Mouse (Mus musculus) embryonic facial prominence, embryonic 12.5 days (tissue): ENCODE results near the gene Nme3. TPM values are rescaled to one million over a fixed set of nuclear protein-coding genes. Genes with fewer than 3 reads are reported as not detected.
A peak's percentile ranks its signal among the peaks of the same experiment; 100 is the strongest.

Experiments used
- ATAC-seq: fragments of 200-750 bp; cut with Nextera tagmentation; 2 replicates; pipeline ENCODE4 v1.8.0; 2017; ENCODE audit not compliant: insufficient number of reproducible peaks, insufficient read depth, low FRiP score, low TSS enrichment
- H3K27ac ChIP-seq: fragments of 300-500 bp; sonication (generic); 2 replicates; pipeline ENCODE4 v1.5.1; 2016; ENCODE audit warnings: mild to moderate bottlenecking
- H3K27me3 ChIP-seq: fragments of 300-500 bp; sonication (generic); 2 replicates; pipeline ENCODE4 v1.6.1; 2016; ENCODE audit warnings: mild to moderate bottlenecking, moderate library complexity
- H3K36me3 ChIP-seq: fragments of 300-500 bp; sonication (generic); 2 replicates; pipeline ENCODE4 v1.6.1; 2016; ENCODE audit warnings: mild to moderate bottlenecking
- H3K4me1 ChIP-seq: fragments of 300-500 bp; sonication (generic); 2 replicates; pipeline ENCODE4 v1.6.1; 2016
- H3K4me2 ChIP-seq: fragments of 300-500 bp; sonication (generic); replicated peaks from 2 replicates; pipeline ENCODE4 v1.6.1; 2016; ENCODE audit warnings: mild to moderate bottlenecking, moderate library complexity
- H3K4me3 ChIP-seq: fragments of 300-500 bp; sonication (generic); 2 replicates; pipeline ENCODE4 v1.5.1; 2016; ENCODE audit warnings: mild to moderate bottlenecking
- H3K9ac ChIP-seq: fragments of 300-500 bp; sonication (generic); 2 replicates; pipeline ENCODE4 v1.6.1; 2016; ENCODE audit warnings: mild to moderate bottlenecking, moderate library complexity
- H3K9me3 ChIP-seq: fragments of 300-500 bp; sonication (generic); 2 replicates; pipeline ENCODE4 v1.6.1; 2016; ENCODE audit warnings: mild to moderate bottlenecking, moderate library complexity
- WGBS: fragments of 180-500 bp; shearing (Covaris S2); methylation state at CpG from one replicate; pipeline ENCODE4 v1.1.7; 2016; 5-methylcytosine and 5-hydroxymethylcytosine counted together
- polyA plus RNA-seq: library from polyadenylated mRNA; unstranded; fragments of >200 nt; fragmentation: Nextera tagmentation; extraction: Ambion mirVana; gene quantifications from 2 replicates; pipeline ENCODE4 v1.2.1, GENCODE M21; 2016

Gene Nme3
- polyA plus RNA-seq: 44.8 and 46.1 TPM in 2 replicates

- 2% methylated on average over 50 of the region's 50 CpGs for WGBS
- Histone ChIP-seq H3K4me1 (peaks cover 25% of the 10 kb centered on the region), H3K27me3 (no peaks in the 10 kb centered on the region), H3K9ac (peak within 1 kb of the TSS; percentile 92), H3K9me3 (no peaks in the 10 kb centered on the region), H3K4me3 (peak within 1 kb of the TSS; percentile 86), H3K27ac (peak within 1 kb of the TSS; percentile 89), H3K36me3 (peaks cover 66% of the 10 kb centered on the region), H3K4me2 (peak within 1 kb of the TSS; percentile 98)
- ATAC-seq: peak; percentile 62
Measured at GRCm38 (mm10) chr17:24896241-24896992, at the start of gene Nme3. TSS of gene Nme3 (plus strand) at chr17:24896500.

- no peak overlapping the region for H3K4me3 ChIP-seq
- WGBS: 95% methylated on average over 1 of the region's 1 CpGs
- H3K4me2 ChIP-seq: no peak overlapping the region
- no peak for ATAC-seq
- no peak overlapping the region for H3K9ac ChIP-seq
- no peaks in the 10 kb centered on the region for H3K9me3 ChIP-seq
- no peak overlapping the region for H3K27ac ChIP-seq
- H3K4me1 ChIP-seq: peaks cover 14% of the 10 kb centered on the region
- H3K27me3 ChIP-seq: peaks cover 10% of the 10 kb centered on the region; the same call in 1 of the 2 replicates
- H3K36me3 ChIP-seq: no peaks in the 10 kb centered on the region
Measured at GRCm38 (mm10) chr17:24847386-24847785, 48.9 kb upstream of the Nme3 start.

DNA sequence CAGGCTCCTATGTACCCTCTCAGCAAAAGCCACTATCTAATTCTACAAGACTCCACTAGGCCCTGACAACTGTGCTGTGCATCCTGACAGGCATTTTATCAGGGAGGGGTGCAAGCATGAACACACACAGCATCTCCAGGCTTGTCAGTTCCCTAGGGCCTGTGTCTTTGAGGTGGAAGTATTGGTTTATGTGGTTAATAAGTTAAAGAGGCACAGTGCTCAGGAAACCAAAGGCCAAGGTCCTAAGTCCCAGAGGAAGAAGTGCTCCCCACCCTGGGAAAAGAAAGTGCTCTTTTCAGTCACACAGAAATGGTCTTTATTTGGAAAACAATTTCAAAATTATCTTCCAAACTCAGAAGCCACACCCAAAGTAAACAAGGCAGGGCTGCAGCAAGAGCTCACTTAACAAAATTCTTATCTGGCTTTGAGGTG is 47.7 kb upstream of the Nme3 start:
- Histone ChIP-seq H3K9me3 (no peaks in the 10 kb centered on the region), H3K4me1 (peaks cover 14% of the 10 kb centered on the region), H3K4me3 (0 out of 2 replicates have a peak overlapping the region, but pooled peaks have one; percentile 7), H3K36me3 (peaks cover 9% of the 10 kb centered on the region), H3K4me2 (peak overlapping the region; percentile 87), H3K27ac (no peak overlapping the region), H3K27me3 (peaks cover 10% of the 10 kb centered on the region; the same call in 1 of the 2 replicates), H3K9ac (no peak overlapping the region)
- no peak for ATAC-seq

GRCm38 (mm10) chr17:24849733-24850064 is 46.6 kb upstream of the Nme3 start:
- H3K4me3 ChIP-seq: peak overlapping the region; percentile 77
- H3K4me1 ChIP-seq: peaks cover 14% of the 10 kb centered on the region
- peak overlapping the region; percentile 87 for H3K4me2 ChIP-seq
- ATAC-seq: peak; percentile 54
- H3K9ac ChIP-seq: peak overlapping the region; percentile 58
- under 1% methylated on average over 21 of the region's 21 CpGs for WGBS
- peaks cover 13% of the 10 kb centered on the region for H3K36me3 ChIP-seq
- no peaks in the 10 kb centered on the region for H3K9me3 ChIP-seq
- H3K27ac ChIP-seq: peak overlapping the region; percentile 87
- H3K27me3 ChIP-seq: peaks cover 10% of the 10 kb centered on the region; the same call in 1 of the 2 replicates

DNA sequence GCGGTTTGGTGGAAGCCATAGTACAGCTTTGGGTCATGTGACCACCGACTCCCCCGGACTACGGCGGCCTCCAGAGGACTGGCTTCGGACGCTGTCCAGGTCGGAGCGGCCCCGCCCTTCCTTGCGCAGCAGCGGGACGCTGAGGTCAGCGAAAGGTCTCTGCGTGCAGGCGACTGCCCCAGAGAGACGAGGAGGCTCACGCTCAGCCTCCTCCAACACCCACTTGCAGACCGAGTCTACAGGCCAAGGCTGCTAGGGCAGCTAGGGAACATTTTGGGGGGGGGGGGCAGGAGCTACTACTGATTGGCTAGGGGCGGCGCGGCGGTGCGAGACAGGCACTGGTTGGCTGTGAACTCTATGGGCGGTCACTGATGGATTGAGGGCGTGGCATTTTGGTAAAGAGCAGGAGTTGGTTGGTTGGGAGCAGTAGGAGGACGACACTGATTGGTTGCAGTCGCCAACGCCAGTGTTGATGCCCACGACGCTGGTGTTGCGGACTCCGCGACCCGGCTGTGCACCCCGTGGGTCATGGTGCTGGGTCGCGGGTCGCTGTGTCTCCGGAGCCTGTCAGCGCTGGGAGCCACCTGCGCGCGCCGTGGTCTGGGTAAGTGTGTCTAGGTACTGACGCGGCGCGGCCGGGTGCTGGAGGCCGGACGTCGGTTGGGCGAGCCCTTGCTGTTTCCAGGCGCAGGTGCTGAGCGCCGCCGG is 46.1 kb upstream of the Nme3 start, which contains the start of gene Fahd1:
TSS of gene Fahd1 (minus strand) at position 300 of the 708 bp plus-strand sequence.
- peaks cover 14% of the 10 kb centered on the region for H3K4me1 ChIP-seq
- H3K4me3 ChIP-seq: peak within 1 kb of the TSS; percentile 77
- H3K9me3 ChIP-seq: no peaks in the 10 kb centered on the region
- peaks cover 10% of the 10 kb centered on the region; the same call in 1 of the 2 replicates for H3K27me3 ChIP-seq
- WGBS: under 1% methylated on average over 58 of the region's 58 CpGs
- ATAC-seq: peak; percentile 100
- H3K9ac ChIP-seq: peak within 1 kb of the TSS; percentile 66
- peak within 1 kb of the TSS; percentile 87 for H3K4me2 ChIP-seq
- peaks cover 13% of the 10 kb centered on the region for H3K36me3 ChIP-seq
- H3K27ac ChIP-seq: peak within 1 kb of the TSS; percentile 87

DNA sequence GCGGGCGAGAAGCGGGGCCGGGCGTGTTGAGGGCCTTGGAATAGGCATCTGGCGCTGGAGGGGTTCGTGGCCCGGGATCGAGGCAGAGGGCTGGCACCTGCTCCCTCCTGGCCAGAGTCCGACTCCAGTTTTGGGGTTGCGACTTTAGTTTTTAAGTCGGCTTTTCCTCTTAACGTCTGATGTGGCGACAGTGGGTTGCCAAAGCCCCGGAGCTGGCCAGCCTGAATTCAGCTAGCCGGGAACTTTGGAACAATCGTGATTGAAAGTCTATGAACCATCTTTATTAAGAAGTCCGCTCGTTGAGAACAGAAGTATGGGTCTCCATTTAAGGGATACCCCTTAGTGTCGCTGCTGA is 45.5 kb upstream of the Nme3 start:
- Histone ChIP-seq H3K36me3 (peaks cover 13% of the 10 kb centered on the region), H3K27me3 (peaks cover 10% of the 10 kb centered on the region; the same call in 1 of the 2 replicates), H3K4me1 (peaks cover 14% of the 10 kb centered on the region), H3K4me3 (peak overlapping the region; percentile 77), H3K4me2 (peak overlapping the region; percentile 87), H3K27ac (no peak overlapping the region), H3K9ac (peak overlapping the region; percentile 66), H3K9me3 (no peaks in the 10 kb centered on the region)
- ATAC-seq: no peak
- WGBS: 2% methylated on average over 20 of the region's 20 CpGs

DNA sequence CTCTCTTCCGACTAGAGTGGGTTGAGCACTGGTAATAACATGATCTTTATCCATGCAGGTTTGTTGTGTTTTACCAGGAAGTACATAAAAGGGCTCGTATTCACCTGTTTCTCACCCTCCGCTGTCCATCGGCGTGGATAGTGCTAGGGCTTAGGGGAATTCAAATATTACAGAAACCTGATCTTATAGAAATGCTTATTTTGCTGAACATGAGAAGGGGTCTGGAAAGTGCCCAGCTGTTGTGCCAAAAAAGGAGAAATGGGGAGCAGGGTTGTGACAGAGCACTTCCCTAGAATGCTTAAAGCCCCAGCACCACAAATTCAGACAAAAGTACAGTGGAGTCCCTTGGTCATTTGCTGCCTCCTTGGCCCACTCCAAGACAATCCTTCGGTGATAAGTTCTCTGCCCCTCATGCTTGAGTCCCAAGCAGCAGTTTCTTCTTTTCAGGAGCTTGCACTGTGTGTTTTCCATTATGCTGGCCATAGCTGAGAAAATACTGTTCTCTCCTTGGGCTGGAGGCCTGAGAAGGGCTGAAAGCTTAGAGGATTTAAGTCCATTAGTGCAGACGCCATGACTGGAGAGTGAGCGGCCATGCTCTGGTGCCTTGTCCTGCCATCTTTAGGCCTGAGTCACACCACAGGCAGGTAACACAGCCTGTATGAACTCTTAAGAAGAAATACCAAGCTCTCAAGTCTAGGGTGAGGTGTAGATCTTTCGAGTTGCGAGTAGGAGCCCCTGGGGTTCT is 44.7 kb upstream of the Nme3 start:
- 78% methylated on average over 10 of the region's 10 CpGs for WGBS
- Histone ChIP-seq H3K4me1 (peaks cover 14% of the 10 kb centered on the region), H3K9me3 (no peaks in the 10 kb centered on the region), H3K27me3 (peaks cover 10% of the 10 kb centered on the region; the same call in 1 of the 2 replicates), H3K4me2 (peak overlapping the region; percentile 87), H3K36me3 (peaks cover 18% of the 10 kb centered on the region), H3K9ac (peak overlapping the region; percentile 66; the same call in 1 of the 2 replicates), H3K27ac (no peak overlapping the region), H3K4me3 (peak overlapping the region; percentile 77)
- ATAC-seq: no peak

DNA sequence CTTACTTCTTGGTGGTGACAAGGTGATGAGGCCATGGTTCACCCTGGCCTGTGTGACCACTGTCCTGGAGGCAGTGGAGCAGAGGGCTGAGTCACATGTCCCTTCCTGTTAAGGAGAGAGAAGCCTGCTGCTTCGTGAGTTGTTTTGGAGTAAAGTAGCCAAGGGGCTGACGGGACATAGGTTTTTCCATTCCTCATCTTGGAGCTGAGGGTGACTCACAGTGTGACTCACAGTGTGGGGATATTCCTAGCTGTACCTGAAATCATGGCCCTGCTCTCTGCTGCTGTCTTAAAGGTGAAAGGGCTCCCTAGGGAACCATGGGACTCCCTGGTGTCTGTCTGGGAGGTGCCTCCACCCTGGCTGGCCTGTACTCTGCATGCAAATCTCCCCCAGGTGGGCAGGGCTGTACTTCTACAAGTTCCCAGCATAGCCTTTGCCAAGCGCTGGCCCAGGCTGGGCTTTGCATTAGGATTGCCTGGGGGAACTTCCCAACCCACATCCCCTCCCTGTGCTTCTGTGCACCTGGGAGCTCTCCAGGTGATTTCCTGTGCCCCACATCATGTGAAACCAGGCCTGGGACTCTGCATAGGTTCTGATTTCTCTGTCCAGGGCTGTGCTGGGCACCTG is 40.3 kb upstream of the Nme3 start:
- H3K4me3 ChIP-seq: no peak overlapping the region
- peaks cover 34% of the 10 kb centered on the region for H3K36me3 ChIP-seq
- 81% methylated on average over 3 of the region's 3 CpGs for WGBS
- no peak overlapping the region for H3K9ac ChIP-seq
- peaks cover 4% of the 10 kb centered on the region for H3K4me1 ChIP-seq
- H3K4me2 ChIP-seq: no peak overlapping the region
- no peak overlapping the region for H3K27ac ChIP-seq
- H3K9me3 ChIP-seq: no peaks in the 10 kb centered on the region
- ATAC-seq: no peak
- peaks cover 9% of the 10 kb centered on the region; the same call in 1 of the 2 replicates for H3K27me3 ChIP-seq

DNA sequence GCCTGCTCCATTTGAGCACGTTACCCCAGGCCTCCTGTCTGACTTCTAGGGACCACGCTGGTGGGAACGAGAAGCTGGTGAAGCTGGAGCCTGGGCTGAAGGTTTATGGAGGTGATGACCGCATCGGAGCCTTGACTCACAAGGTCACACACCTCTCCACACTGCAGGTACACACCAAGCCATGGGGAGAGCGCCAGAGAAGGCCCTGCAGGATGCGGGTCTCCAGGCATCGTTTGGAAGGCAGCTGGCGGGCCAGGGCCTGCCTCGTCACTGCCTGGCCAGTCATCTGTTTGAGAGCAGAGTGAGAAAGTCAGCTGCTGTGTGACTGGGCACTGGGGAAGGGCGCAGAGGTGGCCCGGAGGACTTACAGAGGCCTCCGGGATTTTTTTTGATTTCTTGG is 39.7 kb upstream of the Nme3 start:
- no peak overlapping the region for H3K4me3 ChIP-seq
- 89% methylated on average over 13 of the region's 13 CpGs for WGBS
- H3K9ac ChIP-seq: no peak overlapping the region
- H3K4me2 ChIP-seq: no peak overlapping the region
- H3K27me3 ChIP-seq: peaks cover 3% of the 10 kb centered on the region; the same call in 1 of the 2 replicates
- H3K4me1 ChIP-seq: no peaks in the 10 kb centered on the region
- H3K27ac ChIP-seq: no peak overlapping the region
- no peaks in the 10 kb centered on the region for H3K9me3 ChIP-seq
- H3K36me3 ChIP-seq: peaks cover 41% of the 10 kb centered on the region
- no peak for ATAC-seq

GRCm38 (mm10) chr17:24857831-24858470 is 38.3 kb upstream of the Nme3 start:
- Histone ChIP-seq H3K9me3 (no peaks in the 10 kb centered on the region), H3K4me3 (no peak overlapping the region), H3K27me3 (no peaks in the 10 kb centered on the region), H3K36me3 (peaks cover 46% of the 10 kb centered on the region), H3K9ac (no peak overlapping the region), H3K4me1 (no peaks in the 10 kb centered on the region), H3K4me2 (no peak overlapping the region), H3K27ac (no peak overlapping the region)
- no peak for ATAC-seq
- 85% methylated on average over 8 of the region's 8 CpGs for WGBS

DNA sequence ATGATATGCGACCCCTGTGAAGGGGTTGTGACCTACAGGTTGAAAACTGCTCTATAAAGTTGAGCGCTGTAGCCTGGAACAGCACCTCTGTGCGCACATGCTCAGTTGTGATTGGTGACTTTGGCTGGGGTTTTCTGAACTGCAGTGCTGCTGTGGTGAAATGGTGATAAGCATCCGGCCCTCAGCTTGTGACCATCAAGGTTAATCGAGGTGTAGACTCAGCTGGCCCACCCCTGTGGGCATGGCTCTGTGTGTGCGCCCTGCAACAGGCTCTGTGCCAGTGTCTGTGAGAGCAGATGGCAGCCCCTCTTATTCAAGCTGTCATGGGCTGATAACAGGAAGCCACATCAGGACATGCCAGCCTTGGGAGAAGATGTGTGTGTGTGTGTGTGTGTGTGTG is 37.3 kb upstream of the Nme3 start:
- no peak for ATAC-seq
- Histone ChIP-seq H3K4me1 (no peaks in the 10 kb centered on the region), H3K36me3 (peaks cover 39% of the 10 kb centered on the region; the same call in 1 of the 2 replicates), H3K27ac (no peak overlapping the region), H3K27me3 (no peaks in the 10 kb centered on the region), H3K9ac (no peak overlapping the region), H3K9me3 (no peaks in the 10 kb centered on the region), H3K4me2 (no peak overlapping the region), H3K4me3 (no peak overlapping the region)
- 85% methylated on average over 6 of the region's 6 CpGs for WGBS
